Mouse (Mus musculus) ovary, postnatal 36 days (tissue): Measurements from ENCODE around the gene Mc1r.
A peak's percentile ranks its signal among the peaks of the same experiment; 100 is the strongest.
"Not testable (repeated sequence)": the region's sequence is repeated elsewhere in the genome, so short reads cannot be mapped to it uniquely, and the experiment has no call there.

Experiments used
- DNase-seq: peaks from one replicate; pipeline ENCODE4 v3.0.0; 2022; ENCODE audit warnings: low spot score, mixed read lengths

Gene Mc1r

GRCm38 (mm10) chr8:123411781-123412327 is 4.9 kb downstream of the Mc1r start:
- no peak for DNase-seq

DNA sequence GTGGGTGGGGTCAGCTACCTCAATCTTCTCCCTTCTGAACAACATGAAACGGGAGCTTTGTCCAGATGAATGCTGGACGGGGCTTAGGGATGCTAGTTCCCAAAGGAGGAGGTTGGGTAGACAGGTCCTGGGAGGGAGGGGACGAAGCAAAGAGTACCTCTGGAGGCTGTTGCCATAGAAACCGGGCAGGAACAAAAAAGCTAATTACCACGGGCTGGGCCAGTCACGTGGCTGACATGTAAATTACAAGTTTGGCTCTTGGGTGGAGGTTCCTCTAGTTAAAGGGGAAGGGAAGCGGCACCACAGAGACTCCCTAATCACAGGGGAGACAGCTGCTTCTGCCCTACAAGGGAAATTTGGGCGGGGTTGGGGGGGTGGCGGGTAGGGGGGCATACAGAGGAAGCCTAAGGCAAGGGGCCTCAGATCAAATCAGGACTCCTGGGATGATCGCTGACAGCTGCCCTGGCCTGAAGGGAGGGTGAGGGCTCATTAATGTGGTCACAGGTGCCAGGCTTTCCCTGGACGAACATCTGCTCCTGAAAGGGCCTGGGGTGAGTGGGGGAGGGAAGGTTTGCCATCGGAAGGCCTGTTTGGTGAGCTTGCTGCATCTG is 5.8 kb downstream of the Mc1r start:
- DNase-seq: no peak

DNA sequence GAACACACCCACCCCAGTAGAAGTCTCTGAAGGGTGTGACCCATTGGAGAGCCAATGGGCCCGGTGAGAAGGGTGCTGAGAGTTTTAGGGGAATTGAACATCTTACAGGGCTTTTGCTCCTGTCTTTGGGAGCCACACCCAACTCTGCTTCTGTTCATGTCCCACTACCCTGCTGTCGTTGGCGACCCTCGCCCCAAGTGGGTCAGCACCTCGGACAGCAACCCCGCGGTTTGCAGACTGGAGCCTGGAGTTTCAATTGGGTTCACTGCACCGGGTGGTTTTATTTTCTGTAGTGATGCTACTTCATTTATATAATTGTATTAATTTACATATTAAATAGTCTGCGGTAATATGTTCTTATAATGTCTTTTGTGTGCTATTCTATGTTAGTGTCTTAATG is 7.3 kb downstream of the Mc1r start:
- no peak for DNase-seq

GRCm38 (mm10) chr8:123414997-123415696 is 8.2 kb downstream of the Mc1r start:
- not testable (repeated sequence) for DNase-seq

DNA sequence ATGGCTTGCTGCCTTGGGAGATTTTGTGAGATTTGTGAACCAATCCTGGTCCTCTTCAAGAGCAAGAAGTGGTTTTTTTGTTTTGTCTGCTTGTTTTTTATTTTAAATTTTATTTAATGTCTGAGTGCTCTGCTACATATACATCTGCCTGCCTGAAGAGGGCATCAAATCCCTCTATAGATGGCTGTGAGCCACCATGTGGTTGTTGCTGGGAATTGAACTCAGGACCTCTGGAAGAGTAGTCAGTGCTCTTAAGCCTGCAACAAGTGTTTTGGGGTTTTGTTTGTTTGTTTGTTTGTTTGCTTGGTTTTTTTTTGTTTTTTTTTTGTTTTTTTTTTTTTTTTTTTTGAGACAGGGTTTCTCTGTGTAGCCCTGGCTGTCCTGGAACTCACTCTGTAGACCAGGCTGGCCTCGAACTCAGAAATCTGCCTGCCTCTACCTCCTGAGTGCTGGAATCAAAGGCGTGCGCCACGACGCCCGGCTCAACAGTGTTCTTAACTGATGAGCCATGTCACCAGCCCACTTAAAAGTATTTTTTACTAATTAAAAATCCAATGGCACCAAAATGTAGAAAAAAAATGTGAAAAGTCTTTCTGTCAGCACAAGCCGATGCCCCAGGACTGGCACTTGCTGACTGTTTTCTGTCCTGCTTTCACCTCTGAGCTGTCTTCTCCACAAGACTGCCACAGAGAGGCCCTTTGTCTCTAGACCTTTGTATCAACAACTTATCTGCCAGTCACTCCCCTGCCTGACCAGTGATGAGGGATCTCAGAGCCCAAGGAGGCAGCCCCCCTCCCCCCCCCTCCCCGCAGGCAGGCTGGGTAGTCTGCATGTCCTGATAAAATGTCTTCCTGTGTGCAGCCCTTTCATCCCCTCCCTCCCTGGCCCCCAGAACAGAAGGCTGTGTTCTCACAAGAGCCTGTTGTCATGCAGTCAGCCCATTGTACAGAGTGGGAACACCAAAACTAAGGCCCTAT is 9.3 kb downstream of the Mc1r start:
- DNase-seq: no peak

- no peak for DNase-seq
These were observed 10.1 kb downstream of the Mc1r start for GRCm38 (mm10) chr8:123416944-123417555.

GRCm38 (mm10) chr8:123419711-123420110 is 12.8 kb downstream of the Mc1r start:
- DNase-seq: no peak

DNA sequence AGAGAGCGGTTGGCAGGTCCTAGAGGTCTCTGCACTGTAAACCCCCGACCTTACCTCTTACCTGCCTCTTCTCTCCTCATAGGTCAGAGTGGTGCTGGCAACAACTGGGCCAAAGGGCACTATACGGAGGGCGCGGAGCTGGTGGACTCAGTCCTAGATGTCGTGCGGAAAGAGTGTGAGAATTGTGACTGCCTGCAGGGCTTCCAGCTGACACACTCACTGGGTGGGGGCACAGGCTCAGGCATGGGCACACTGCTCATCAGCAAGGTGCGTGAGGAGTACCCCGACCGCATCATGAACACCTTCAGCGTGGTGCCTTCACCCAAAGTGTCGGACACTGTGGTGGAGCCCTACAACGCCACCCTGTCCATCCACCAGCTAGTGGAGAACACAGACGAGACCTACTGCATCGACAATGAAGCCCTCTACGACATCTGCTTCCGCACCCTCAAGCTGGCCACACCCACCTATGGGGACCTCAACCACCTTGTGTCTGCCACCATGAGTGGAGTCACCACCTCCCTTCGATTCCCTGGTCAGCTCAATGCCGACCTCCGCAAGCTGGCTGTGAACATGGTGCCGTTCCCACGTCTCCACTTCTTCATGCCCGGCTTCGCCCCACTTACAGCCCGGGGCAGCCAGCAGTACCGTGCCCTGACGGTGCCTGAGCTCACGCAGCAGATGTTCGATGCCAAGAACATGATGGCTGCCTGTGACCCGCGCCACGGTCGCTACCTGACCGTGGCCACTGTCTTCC is 13.8 kb downstream of the Mc1r start:
- no peak for DNase-seq

DNA sequence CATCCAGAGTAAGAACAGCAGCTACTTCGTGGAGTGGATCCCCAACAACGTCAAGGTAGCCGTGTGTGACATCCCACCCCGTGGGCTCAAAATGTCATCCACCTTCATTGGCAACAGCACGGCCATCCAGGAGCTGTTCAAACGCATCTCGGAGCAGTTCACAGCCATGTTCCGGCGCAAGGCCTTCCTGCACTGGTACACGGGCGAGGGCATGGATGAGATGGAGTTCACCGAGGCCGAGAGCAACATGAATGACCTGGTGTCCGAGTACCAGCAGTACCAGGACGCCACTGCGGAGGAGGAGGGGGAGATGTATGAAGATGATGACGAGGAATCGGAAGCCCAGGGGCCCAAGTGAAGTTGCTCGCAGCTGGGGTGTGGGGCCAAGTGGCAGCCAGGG is 14.4 kb downstream of the Mc1r start:
- no peak for DNase-seq

GRCm38 (mm10) chr8:123422056-123422780 is 15.3 kb downstream of the Mc1r start:
- peak; percentile 53 for DNase-seq

DNA sequence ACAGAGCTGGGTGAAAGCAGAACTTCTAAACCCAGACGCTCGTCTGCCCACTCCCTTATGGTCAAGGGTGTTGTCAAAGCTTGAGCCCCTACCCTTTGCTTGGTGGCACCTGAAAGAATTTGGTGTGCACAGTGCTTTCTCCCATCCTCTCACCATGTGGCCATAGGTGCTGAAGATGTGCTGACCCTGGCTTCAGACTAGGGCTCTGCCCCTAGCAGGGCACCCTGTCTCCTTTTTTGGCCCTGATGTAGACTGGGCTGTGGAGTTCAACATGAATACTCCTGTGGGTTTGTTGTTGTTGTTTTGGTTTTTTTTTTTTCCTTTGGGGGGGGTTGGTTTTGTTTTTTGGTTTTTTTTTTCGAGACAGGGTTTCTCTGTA is 15.9 kb downstream of the Mc1r start:
- no peak for DNase-seq

- DNase-seq: no peak
These were observed 16.5 kb downstream of the Mc1r start, which contains the start of gene Def8 for GRCm38 (mm10) chr8:123423441-123423840. Gene Def8, plus strand, starts transcription at chr8:123423527.

DNA sequence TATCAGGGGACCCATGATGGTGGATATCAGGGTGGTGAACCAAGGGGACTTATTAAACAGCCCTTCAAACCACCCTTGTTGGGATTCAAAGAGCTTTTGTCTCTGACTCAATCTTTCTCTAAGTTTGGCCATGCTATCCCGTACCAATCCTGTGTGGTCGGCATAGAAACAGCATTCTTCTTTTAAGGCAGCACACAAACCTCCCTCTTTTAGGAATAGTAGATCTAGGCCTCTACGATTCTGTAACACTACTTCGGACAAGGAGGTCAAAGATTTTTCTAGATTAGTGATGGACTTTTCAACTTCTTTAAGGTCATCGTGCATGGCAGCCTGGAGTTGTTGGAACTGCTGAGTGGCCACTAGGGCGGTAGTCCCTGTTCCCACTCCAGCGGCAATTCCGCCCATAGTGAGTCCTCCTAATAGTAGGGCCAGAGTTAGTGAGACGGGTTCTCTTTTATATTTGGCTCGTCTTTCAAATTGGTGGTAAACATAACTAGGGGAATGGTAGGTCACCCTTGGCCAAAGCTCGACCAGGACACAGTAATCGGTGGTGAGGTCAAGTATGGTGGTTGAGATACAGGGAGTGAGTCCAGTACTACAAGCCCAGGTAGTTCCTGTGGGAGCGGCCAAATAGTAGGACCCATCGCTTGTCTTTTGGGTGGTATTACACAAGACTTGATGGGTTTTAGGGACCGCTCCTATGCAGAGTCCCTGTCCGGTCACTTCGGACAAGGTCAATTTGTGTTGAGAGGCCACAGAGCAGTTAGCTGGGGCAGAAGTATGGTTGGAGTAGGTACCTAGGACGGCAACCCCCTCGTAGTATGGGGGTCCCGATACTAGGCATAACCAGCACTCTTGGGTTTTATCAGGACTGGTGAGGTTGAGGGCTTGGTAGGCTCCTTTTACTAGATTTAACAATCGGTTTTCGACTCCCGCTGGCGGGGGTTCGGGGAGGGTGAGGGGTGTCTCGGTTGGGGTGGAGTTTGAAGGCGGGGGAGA is 19.9 kb downstream of the Mc1r start:
- no peak for DNase-seq

- DNase-seq: no peak
These were observed 20.9 kb downstream of the Mc1r start for GRCm38 (mm10) chr8:123427639-123428275.

GRCm38 (mm10) chr8:123428343-123428893 is 21.5 kb downstream of the Mc1r start:
- no peak for DNase-seq

GRCm38 (mm10) chr8:123428939-123429721 is 22.2 kb downstream of the Mc1r start:
- DNase-seq: no peak

DNA sequence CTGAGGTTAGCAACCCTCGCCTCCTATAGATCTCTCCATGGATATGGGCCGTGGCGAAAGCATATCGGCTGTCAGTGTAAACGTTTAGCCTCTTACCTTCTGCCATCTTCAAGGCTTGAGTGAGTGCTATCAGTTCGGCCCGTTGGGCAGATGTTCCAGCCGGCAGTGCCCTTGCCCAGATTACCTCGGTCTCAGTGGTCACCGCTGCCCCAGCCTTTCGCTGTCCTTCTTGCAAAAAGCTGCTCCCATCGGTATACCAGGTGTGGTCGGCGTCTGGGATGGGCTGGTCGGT is 22.8 kb downstream of the Mc1r start:
- not testable (repeated sequence) for DNase-seq

DNA sequence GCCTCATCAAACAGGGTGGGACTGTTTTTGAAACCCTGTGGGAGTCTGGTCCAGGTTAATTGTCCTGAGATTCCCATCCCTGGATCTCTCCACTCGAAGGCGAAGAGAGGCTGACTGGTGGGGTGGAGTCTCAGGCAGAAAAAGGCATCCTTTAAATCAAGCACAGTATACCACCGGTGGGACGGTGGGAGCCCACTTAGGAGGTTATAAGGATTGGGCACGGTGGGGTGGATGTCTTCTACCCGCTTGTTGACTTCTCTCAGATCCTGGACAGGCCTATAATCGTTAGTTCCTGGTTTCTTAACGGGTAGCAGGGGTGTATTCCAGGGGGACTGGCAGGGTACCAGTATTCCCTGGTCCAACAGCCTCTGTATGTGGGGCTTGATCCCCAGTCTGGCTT is 24.0 kb downstream of the Mc1r start:
- DNase-seq: not testable (repeated sequence)
